Mouse (Mus musculus) gastrocnemius, adult 2 months (tissue): ENCODE data around the gene Gde1. TPM values are rescaled to one million over a fixed set of nuclear protein-coding genes. Genes with fewer than 3 reads are reported as not detected.

ENCODE experiments used
- DNase-seq: peaks from one replicate; pipeline ENCODE4 v3.0.0; 2022
- H3K27ac ChIP-seq: fragments of 200-600 bp; 2 replicates; pipeline ENCODE4 v1.8.1; 2022; ENCODE audit warnings: mild to moderate bottlenecking
- H3K4me3 ChIP-seq: fragments of 200-600 bp; 2 replicates; pipeline ENCODE4 v1.8.1; 2022; ENCODE audit warnings: mild to moderate bottlenecking, moderate library complexity
- CTCF ChIP-seq: fragments of 200-600 bp; IDR thresholded peaks from 2 replicates; pipeline ENCODE4 v1.8.1; 2022; ENCODE audit warnings: antibody characterized with exemption, mild to moderate bottlenecking, moderate library complexity
- intact Hi-C: fragments of 180-260 bp; cut with DNase I; formaldehyde crosslinking; loops from one replicate; pipeline ENCODE4 v1.15.1; 2025
- long read RNA-seq, 2 experiments: library from polyadenylated mRNA; stranded (forward); transcript quantifications; one replicate each; pipeline ENCODE4 v2.0.0; 2021
- total RNA-seq, 2 experiments: library from RNA; stranded (reverse); gene quantifications; 2 replicates each; pipeline ENCODE4 v1.2.3; 2021

Gene Gde1
- total RNA-seq: 10 to 100 TPM; 41.3 to 45.0 TPM
- long read RNA-seq, experiment 1, transcript Gde1-201 (6 exons, 1,582 nt): major isoform, 54 of 61 reads
- long read RNA-seq, experiment 1, partial matches to known transcripts: 1 of 61 reads
- long read RNA-seq, experiment 1, other reads (novel, unspliced or antisense): 6 of 61 reads
- long read RNA-seq, experiment 2, transcript Gde1-201 (6 exons, 1,582 nt): major isoform, 83 of 89 reads
- long read RNA-seq, experiment 2, partial matches to known transcripts: 1 of 89 reads
- long read RNA-seq, experiment 2, other reads (novel, unspliced or antisense): 5 of 89 reads

DNA sequence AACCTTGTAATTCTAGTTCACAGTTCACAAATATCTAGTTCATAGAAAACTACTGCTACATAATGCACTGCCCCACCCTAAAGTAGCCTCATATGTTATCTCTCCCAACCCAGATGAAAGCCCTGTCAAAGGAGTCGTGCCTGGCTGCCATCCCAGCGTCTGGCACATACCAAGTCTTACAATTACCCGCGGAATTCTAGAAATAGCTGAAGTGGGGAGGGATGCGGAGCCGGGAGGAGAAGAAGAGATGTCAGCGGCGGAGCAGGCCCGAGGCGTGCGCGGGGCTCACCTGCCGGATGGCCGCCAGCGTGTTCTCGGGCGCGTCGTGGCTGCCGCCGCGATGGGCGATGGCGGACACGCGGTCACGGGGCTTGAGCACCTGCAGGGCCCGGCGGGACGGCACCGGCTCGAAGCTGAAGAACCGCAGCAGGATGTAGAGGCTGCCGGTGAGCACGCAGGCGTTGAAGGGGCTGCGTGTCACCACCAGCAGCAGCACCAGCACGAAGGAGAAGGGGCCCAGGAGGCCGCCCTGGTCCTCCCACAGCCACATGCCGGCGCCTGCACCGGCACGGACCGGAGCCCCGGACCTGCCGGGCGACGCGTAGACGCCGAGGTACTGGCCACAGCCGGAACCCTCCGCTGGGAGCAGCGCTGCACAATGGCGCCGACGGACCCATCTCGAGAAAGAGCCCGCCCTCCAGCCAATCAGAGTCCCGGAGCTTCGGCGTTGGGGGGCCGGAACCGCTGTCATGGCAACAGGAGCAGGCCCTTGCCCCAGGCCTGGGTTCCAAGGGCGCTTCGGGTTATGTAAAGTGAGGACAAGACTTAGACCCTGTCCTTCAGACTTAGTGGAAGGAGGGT is at the start of gene Gde1:
TSS of gene Gde1 (minus strand) at position 678 of the 861 bp plus-strand sequence.
- no peak for TF ChIP-seq CTCF
- Histone ChIP-seq H3K4me3 (peak within 1 kb of the TSS; percentile 91), H3K27ac (peak within 1 kb of the TSS; percentile 88)
- DNase-seq: peak; percentile 94
- intact Hi-C loops: loop anchor here (5.0 kb wide), 1 partner anchor 168 kb away; no protein-coding TSS in a partner anchor

GRCm38 (mm10) chr7:118751625-118752024 is 46.0 kb upstream of the Gde1 start:
- H3K4me3 ChIP-seq: no peak overlapping the region
- intact Hi-C loops: no loop called here
- TF ChIP-seq CTCF: no peak
- no peak for DNase-seq
- no peak overlapping the region for H3K27ac ChIP-seq

DNA sequence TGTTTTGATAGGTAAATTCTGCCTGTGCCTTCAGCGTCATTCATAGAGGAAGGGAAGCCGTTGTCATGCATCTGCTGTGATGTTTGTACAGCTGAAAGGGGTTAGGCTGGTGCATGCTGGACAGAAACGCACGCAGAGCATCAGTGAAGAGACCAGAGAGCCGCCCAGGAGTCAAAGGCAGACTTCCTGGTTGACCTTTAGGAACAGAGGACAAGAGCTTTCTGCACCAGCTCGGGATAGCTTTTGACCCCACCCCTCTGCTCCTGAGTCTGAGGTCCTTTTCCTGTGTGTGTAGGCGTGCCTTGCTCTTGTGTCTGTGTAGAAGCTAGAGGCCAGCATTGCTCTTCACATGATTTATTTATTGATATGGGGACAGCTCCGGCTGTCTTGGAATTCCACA is 44.1 kb upstream of the Gde1 start:
- no peak for DNase-seq
- Histone ChIP-seq H3K27ac (no peak overlapping the region), H3K4me3 (no peak overlapping the region)
- intact Hi-C loops: no loop called here
- no peak for TF ChIP-seq CTCF

- H3K27ac ChIP-seq: no peak overlapping the region
- no peak for TF ChIP-seq CTCF
- no peak overlapping the region for H3K4me3 ChIP-seq
- DNase-seq: no peak
- intact Hi-C loops: no loop called here
These were observed 42.5 kb upstream of the Gde1 start for GRCm38 (mm10) chr7:118747891-118748672.

GRCm38 (mm10) chr7:118744766-118745165 is 39.2 kb upstream of the Gde1 start:
- no peak for DNase-seq
- H3K27ac ChIP-seq: no peak overlapping the region
- intact Hi-C loops: no loop called here
- no peak for TF ChIP-seq CTCF
- H3K4me3 ChIP-seq: no peak overlapping the region

DNA sequence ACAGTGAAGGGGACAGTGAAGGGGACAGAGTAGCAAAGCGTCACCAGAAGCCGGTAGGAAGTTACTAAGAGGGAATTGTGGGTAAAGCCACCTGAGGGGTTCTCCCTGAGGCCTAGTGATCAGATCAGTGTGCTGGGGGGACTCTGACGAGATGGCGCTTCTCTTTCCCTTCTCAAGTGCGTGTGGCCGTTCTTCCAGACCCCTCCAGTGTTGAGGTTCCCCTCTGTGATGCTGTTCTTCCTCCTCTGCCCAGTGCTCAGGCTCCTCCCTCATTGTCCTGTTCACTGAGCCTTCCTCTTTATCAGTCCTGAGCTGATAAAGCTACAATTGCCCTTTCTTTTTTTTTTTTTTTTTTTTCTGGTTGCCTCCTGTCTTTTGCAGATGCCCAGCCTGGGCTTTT is 36.7 kb upstream of the Gde1 start:
- TF ChIP-seq CTCF: no peak
- Histone ChIP-seq H3K27ac (no peak overlapping the region), H3K4me3 (no peak overlapping the region)
- intact Hi-C loops: no loop called here
- no peak for DNase-seq

- no peak for TF ChIP-seq CTCF
- peak overlapping the region; percentile 87 for H3K27ac ChIP-seq
- intact Hi-C loops: loop anchor here (1.0 kb wide), 1 partner anchor 28 kb away; the partner anchor contains the start of gene Ccp110
- DNase-seq: peak; percentile 98
- H3K4me3 ChIP-seq: peak overlapping the region; percentile 90
These were observed 35.2 kb upstream of the Gde1 start for GRCm38 (mm10) chr7:118740532-118741338.

GRCm38 (mm10) chr7:118739975-118740531 is 34.5 kb upstream of the Gde1 start, which contains the start of gene Vps35l:
Gene Vps35l, plus strand, starts transcription at chr7:118740226.
- H3K27ac ChIP-seq: peak within 1 kb of the TSS; percentile 87
- peak; percentile 84 for DNase-seq
- TF ChIP-seq CTCF: peak; percentile 75
- intact Hi-C loops: loop anchor here (1.0 kb wide), 1 partner anchor 28 kb away; the partner anchor contains the start of gene Ccp110
- H3K4me3 ChIP-seq: peak within 1 kb of the TSS; percentile 90

- no peak for DNase-seq
- no peak for TF ChIP-seq CTCF
- Histone ChIP-seq H3K27ac (no peak overlapping the region), H3K4me3 (no peak overlapping the region)
- intact Hi-C loops: no loop called here
These were observed 33.2 kb upstream of the Gde1 start for GRCm38 (mm10) chr7:118738730-118739129.

DNA sequence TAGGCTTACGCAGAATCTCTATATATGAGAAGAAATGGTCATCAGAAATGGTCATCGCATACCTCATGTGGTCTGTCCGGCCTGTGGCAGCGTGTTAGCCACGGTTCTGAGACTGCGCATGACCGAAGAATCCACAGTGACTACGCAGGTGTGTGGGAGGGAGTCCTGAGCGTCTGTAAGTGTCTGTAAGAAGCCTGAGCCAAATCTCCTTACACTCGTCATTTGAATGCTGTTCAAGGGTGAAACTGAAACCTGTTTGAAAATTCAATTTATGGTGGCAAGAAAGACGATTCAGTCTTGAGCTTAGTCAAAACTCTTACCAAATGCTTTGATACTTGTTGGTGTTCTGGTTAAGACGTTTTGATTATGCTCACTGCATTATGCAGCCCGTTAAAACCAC is 27.6 kb upstream of the Gde1 start:
- no peak overlapping the region for H3K4me3 ChIP-seq
- no peak overlapping the region for H3K27ac ChIP-seq
- intact Hi-C loops: no loop called here
- TF ChIP-seq CTCF: no peak
- DNase-seq: no peak

DNA sequence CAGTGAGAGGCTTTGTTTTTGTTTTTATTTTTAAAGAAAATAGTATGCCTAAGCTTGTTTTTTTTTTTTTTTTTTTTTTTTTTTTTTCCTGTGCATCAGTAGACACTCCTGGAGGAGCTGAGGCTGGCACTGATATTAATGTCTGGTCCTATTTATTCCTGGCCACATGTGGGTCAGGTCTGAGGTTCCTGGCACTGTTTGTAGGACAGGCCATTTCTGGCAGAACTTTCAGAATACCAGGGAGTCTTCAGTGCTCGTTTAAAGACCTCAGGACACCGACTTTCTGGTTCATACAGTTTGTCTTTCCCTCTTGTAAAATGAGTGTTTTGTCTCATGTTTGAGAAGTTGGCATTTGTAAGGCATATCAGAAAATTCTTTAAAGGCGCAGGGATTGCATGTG is 26.2 kb upstream of the Gde1 start:
- H3K27ac ChIP-seq: peak overlapping the region; percentile 75
- DNase-seq: peak; percentile 55
- peak overlapping the region; percentile 29 for H3K4me3 ChIP-seq
- intact Hi-C loops: no loop called here
- TF ChIP-seq CTCF: no peak
